8 mouse cellular contexts compared by ENCODE assay signal in genomic region chr10:128547361-128548032, GRCm38 (mm10). TPM values are rescaled to one million over a fixed set of nuclear protein-coding genes. Genes with fewer than 3 reads are reported as not detected.
A peak's percentile ranks its signal among the peaks of the same experiment; 100 is the strongest.
DNase-seq lines count a peak whose midpoint lies in the region; ATAC-seq and TF ChIP-seq lines count a peak whose summit lies in the region.

Zc3h10 (minus strand) TSS chr10:128547774.

- H3K4me1 ChIP-seq in bone marrow, adult 2 months (ENCODE audit: control insufficient read depth, insufficient read depth, low read length) = no peaks in the 10 kb centered on the region; the same call in 1 of the 2 replicates
- H3K4me1 ChIP-seq in embryonic facial prominence, embryonic 15.5 days = peaks cover 13% of the 10 kb centered on the region; the same call in 1 of the 2 replicates
- peaks cover 10% of the 10 kb centered on the region; the same call in 1 of the 2 replicates for H3K4me1 ChIP-seq in kidney, embryonic 14.5 days (ENCODE audit: control insufficient read depth, insufficient read depth, low read length)
- peaks cover 18% of the 10 kb centered on the region for H3K4me1 ChIP-seq in limb, embryonic 15.5 days

- TF ChIP-seq CTCF in bone marrow, adult 2 months (IDR thresholded peaks at IDR 0.05; ENCODE audit: control insufficient read depth, insufficient read depth, low read length) = no peak

- no peaks in the 10 kb centered on the region for H3K27me3 ChIP-seq in embryonic facial prominence, embryonic 15.5 days
- no peaks in the 10 kb centered on the region for H3K27me3 ChIP-seq in kidney, embryonic 14.5 days (ENCODE audit: control insufficient read depth, insufficient read depth, low read length)
- no peaks in the 10 kb centered on the region for H3K27me3 ChIP-seq in limb, embryonic 15.5 days

- H3K4me3 ChIP-seq in bone marrow, adult 2 months (replicated peaks; ENCODE audit: control insufficient read depth, low read depth, low read length) = peak within 1 kb of the TSS; percentile 83
- H3K4me3 ChIP-seq in embryonic facial prominence, embryonic 15.5 days (replicated peaks) = peak within 1 kb of the TSS; percentile 80
- H3K4me3 ChIP-seq in kidney, embryonic 14.5 days (ENCODE audit: low read length) = peak within 1 kb of the TSS; percentile 78
- peak within 1 kb of the TSS; percentile 76 for H3K4me3 ChIP-seq in limb, embryonic 15.5 days

- H3K4me2 ChIP-seq in embryonic facial prominence, embryonic 15.5 days (replicated peaks) = peak within 1 kb of the TSS; percentile 81
- H3K4me2 ChIP-seq in kidney, embryonic 14.5 days (replicated peaks; ENCODE audit: low read depth, low read length) = peak within 1 kb of the TSS; percentile 80
- peak within 1 kb of the TSS; percentile 77 for H3K4me2 ChIP-seq in limb, embryonic 15.5 days

- TF ChIP-seq POLR2A in bone marrow, adult 2 months (IDR thresholded peaks at IDR 0.05; ENCODE audit: borderline replicate concordance, control insufficient read depth, low read depth, low read length) = peak; percentile 31

- peaks cover 31% of the 10 kb centered on the region for H3K36me3 ChIP-seq in embryonic facial prominence, embryonic 15.5 days
- H3K36me3 ChIP-seq in kidney, embryonic 14.5 days (ENCODE audit: control insufficient read depth, insufficient read depth, low read length) = peaks cover 35% of the 10 kb centered on the region
- peaks cover 30% of the 10 kb centered on the region for H3K36me3 ChIP-seq in limb, embryonic 15.5 days

- peak; percentile 100 for DNase-seq in 416B (ENCODE audit: low read depth)
- DNase-seq in heart, adult 8-10 months (ENCODE audit: low spot score) = peak; percentile 96
- peak; percentile 87 to 91 for DNase-seq in monocyte, adult 2 months (ENCODE audit: low read depth in 1 of 2, low spot score in 2 of 2)
- DNase-seq in spleen, postnatal 36 days (ENCODE audit: low spot score in 2 of 2) = peak; percentile 97

- under 1% methylated on average over 50 of the region's 50 CpGs for WGBS in bone marrow, adult 2 months
- WGBS in embryonic facial prominence, embryonic 15.5 days = under 1% methylated on average over 43 of the region's 50 CpGs
- WGBS in kidney, embryonic 14.5 days = under 1% methylated on average over 50 of the region's 50 CpGs
- under 1% methylated on average over 44 of the region's 50 CpGs for WGBS in limb, embryonic 15.5 days

- peak; percentile 93 for ATAC-seq in embryonic facial prominence, embryonic 15.5 days (ENCODE audit: insufficient number of reproducible peaks, low FRiP score, low TSS enrichment, low read depth)
- peak; percentile 91 for ATAC-seq in kidney, embryonic 14.5 days (ENCODE audit: low FRiP score, low TSS enrichment)
- peak; percentile 89 for ATAC-seq in limb, embryonic 15.5 days (ENCODE audit: insufficient number of reproducible peaks, low FRiP score, low TSS enrichment, low read depth)

- H3K9ac ChIP-seq in embryonic facial prominence, embryonic 15.5 days = peak within 1 kb of the TSS; percentile 79
- H3K9ac ChIP-seq in kidney, embryonic 14.5 days (ENCODE audit: low read depth, low read length) = peak within 1 kb of the TSS; percentile 86
- peak within 1 kb of the TSS; percentile 77 for H3K9ac ChIP-seq in limb, embryonic 15.5 days

- peak within 1 kb of the TSS; percentile 92 for H3K27ac ChIP-seq in bone marrow, adult 2 months (ENCODE audit: control insufficient read depth, insufficient read depth, low read depth, low read length, poor library complexity)
- H3K27ac ChIP-seq in embryonic facial prominence, embryonic 15.5 days (replicated peaks) = peak within 1 kb of the TSS; percentile 97
- peak within 1 kb of the TSS; percentile 99 for H3K27ac ChIP-seq in kidney, embryonic 14.5 days (ENCODE audit: low read depth, low read length)
- peak within 1 kb of the TSS; percentile 97 for H3K27ac ChIP-seq in limb, embryonic 15.5 days

- H3K9me3 ChIP-seq in embryonic facial prominence, embryonic 15.5 days (replicated peaks) = no peaks in the 10 kb centered on the region
- H3K9me3 ChIP-seq in kidney, embryonic 14.5 days (ENCODE audit: control insufficient read depth, low read length) = no peaks in the 10 kb centered on the region
- H3K9me3 ChIP-seq in limb, embryonic 15.5 days = no peaks in the 10 kb centered on the region

RNA-seq across cellular contexts. Expression of gene Zc3h10, which starts in this region (rescaled TPM):
- 7.0 and 9.8 TPM in 2 replicates for polyA plus RNA-seq in bone marrow, adult 2 months (2011; ENCODE audit: insufficient read depth, insufficient read length, low replicate concordance, missing spikeins)
- 15.8 and 16.0 TPM in 2 replicates for polyA plus RNA-seq in embryonic facial prominence, embryonic 15.5 days (2015; fragmentation: Nextera tagmentation; extraction: Ambion mirVana)
- total RNA-seq in heart, adult 8-10 months (2022) = 1 to 10 TPM; 5.7 to 9.9 (median 6.8) TPM
- polyA plus RNA-seq in kidney, embryonic 14.5 days (2014; fragmentation: Nextera tagmentation; extraction: Ambion mirVana) = 11.3 and 13.5 TPM in 2 replicates
- 13.2 and 15.4 TPM in 2 replicates for polyA plus RNA-seq in limb, embryonic 15.5 days (2015; fragmentation: Nextera tagmentation; extraction: Ambion mirVana)

Comparison
In these comparisons a context has a peak if more than half of its experiments do, and no peak if none do; other contexts are left out.
1. Peak in every context shown above with its lines: DNase-seq, ATAC-seq, H3K4me3 ChIP-seq and H3K27ac ChIP-seq.